Mouse (Mus musculus) kidney, adult 2 months (tissue): ENCODE measurements around the gene Ankrd66.

ENCODE experiments used
- CTCF ChIP-seq: fragments of 200-500 bp; conservative IDR thresholded peaks from 2 replicates; pipeline ENCODE4 v1.5.1; 2011; ENCODE audit warnings: low read depth, mild to moderate bottlenecking, control low read depth, low read length, moderate library complexity, mixed read lengths; ENCODE audit not compliant: insufficient read depth, insufficient read length
- POLR2A ChIP-seq: fragments of 200-500 bp; IDR thresholded peaks from one replicate; pipeline ENCODE4 v1.6.1; 2011; ENCODE audit warnings: low read depth, low read length, control low read depth

- no peak for TF ChIP-seq POLR2A
- TF ChIP-seq CTCF = no peak
Observed at GRCm38 (mm10) chr17:43584771-43585170, 41.3 kb upstream of the Ankrd66 start.
